ENCODE assay signal across 31 mouse cellular contexts in genomic region chr9:82907246-82907645, GRCm38 (mm10).
"Had no signal": no experiment of that assay in that cellular context is flagged by ENCODE, and none has a peak within 500 bp of the region (broad histone marks: within the 10 kb centered on the region; RNA-seq: fewer than 3 reads in every experiment).

No protein-coding gene starts in this region.

- H3K9me3 ChIP-seq: heart, embryonic 12.5 days; heart, embryonic 13.5 days; heart, embryonic 15.5 days; hindbrain, embryonic 10.5 days; hindbrain, embryonic 12.5 days; hindbrain, embryonic 13.5 days; hindbrain, embryonic 15.5 days; intestine, embryonic 15.5 days; kidney, embryonic 15.5 days had no signal

- H3K4me1 ChIP-seq: heart, embryonic 12.5 days; heart, embryonic 13.5 days; heart, embryonic 15.5 days; hindbrain, embryonic 10.5 days; hindbrain, embryonic 12.5 days; hindbrain, embryonic 13.5 days; hindbrain, embryonic 15.5 days; intestine, embryonic 15.5 days; kidney, embryonic 15.5 days had no signal

- H3K27me3 ChIP-seq: heart, embryonic 12.5 days; heart, embryonic 13.5 days; heart, embryonic 15.5 days; hindbrain, embryonic 12.5 days; hindbrain, embryonic 13.5 days; hindbrain, embryonic 15.5 days; intestine, embryonic 15.5 days; kidney, embryonic 15.5 days had no signal

- H3K9ac ChIP-seq: heart, embryonic 12.5 days; heart, embryonic 13.5 days; heart, embryonic 15.5 days; hindbrain, embryonic 12.5 days; hindbrain, embryonic 13.5 days; hindbrain, embryonic 14.5 days; hindbrain, embryonic 15.5 days; intestine, embryonic 15.5 days; kidney, embryonic 15.5 days had no signal

- H3K27ac ChIP-seq: heart, embryonic 13.5 days; heart, embryonic 15.5 days; hindbrain, embryonic 10.5 days; hindbrain, embryonic 12.5 days; hindbrain, embryonic 13.5 days; hindbrain, embryonic 14.5 days; hindbrain, embryonic 15.5 days; hindbrain, postnatal 0 days; intestine, embryonic 15.5 days; kidney, embryonic 15.5 days; kidney, postnatal 0 days; layer of hippocampus, adult 2 months; left cerebral cortex, adult 2 months had no signal

- DNase-seq: heart, postnatal 10 days; heart, postnatal 14 days; heart, postnatal 36 days; heart, postnatal 4 days; kidney, adult 11 months; kidney, adult 18-20 months; kidney, adult 2 months; kidney, adult 8-10 months; kidney, adult 9 months; kidney, postnatal 10 days; kidney, postnatal 14 days; kidney, postnatal 25 days; kidney, postnatal 36 days; kidney, postnatal 4 days; layer of hippocampus, adult 9-11 months; layer of hippocampus, postnatal 36 days had no signal

- H3K4me2 ChIP-seq: heart, embryonic 11.5 days; heart, embryonic 12.5 days; heart, embryonic 13.5 days; heart, embryonic 15.5 days; hindbrain, embryonic 12.5 days; hindbrain, embryonic 13.5 days; hindbrain, embryonic 14.5 days; hindbrain, embryonic 15.5 days; intestine, embryonic 15.5 days; kidney, embryonic 15.5 days had no signal

- H3K4me3 ChIP-seq: heart, embryonic 12.5 days; heart, embryonic 13.5 days; heart, embryonic 15.5 days; hindbrain, embryonic 10.5 days; hindbrain, embryonic 12.5 days; hindbrain, embryonic 13.5 days; hindbrain, embryonic 15.5 days; intestine, embryonic 15.5 days; kidney, embryonic 15.5 days; layer of hippocampus, adult 2 months; left cerebral cortex, adult 2 months had no signal
